Mouse (Mus musculus) myocyte (in vitro differentiated cells): Measurements from ENCODE around the gene Gramd2.

Source experiments
- CEBPB ChIP-seq: IDR thresholded peaks from 2 replicates; pipeline ENCODE4 v1.6.1; 2011; ENCODE audit warnings: mild to moderate bottlenecking, moderate library complexity; ENCODE audit not compliant: poor library complexity, insufficient read depth, severe bottlenecking
- E2F4 ChIP-seq: IDR thresholded peaks from one replicate; pipeline ENCODE4 v1.6.1; 2011; ENCODE audit warnings: mild to moderate bottlenecking, control low read depth, moderate library complexity; ENCODE audit not compliant: insufficient read depth
- MAX ChIP-seq: IDR thresholded peaks from one replicate; pipeline ENCODE4 v1.6.1; 2011; ENCODE audit warnings: low read depth, mild to moderate bottlenecking, control low read depth
- MYOD1 ChIP-seq, 3 experiments: IDR thresholded peaks; one replicate each; pipeline ENCODE4 v1.6.1; 2011; ENCODE audit warnings: control low read depth in 2 of 3, low read depth in 2 of 3, mild to moderate bottlenecking in 2 of 3, moderate library complexity in 1 of 3; ENCODE audit not compliant: insufficient read length in 2 of 3, control insufficient read depth in 1 of 3
- MYOG ChIP-seq, 3 experiments: IDR thresholded peaks; one replicate each; pipeline ENCODE4 v1.6.1; 2011; ENCODE audit warnings: control low read depth in 2 of 3, low read depth in 2 of 3, mild to moderate bottlenecking in 2 of 3; ENCODE audit not compliant: insufficient read length in 2 of 3, control insufficient read depth in 1 of 3, insufficient read depth in 1 of 3
- POLR2A ChIP-seq: IDR thresholded peaks from one replicate; pipeline ENCODE4 v1.6.1; 2011; ENCODE audit warnings: low read depth, mild to moderate bottlenecking, control low read depth, moderate library complexity; ENCODE audit not compliant: insufficient read length
- POLR2AphosphoS2 ChIP-seq: IDR thresholded peaks from one replicate; pipeline ENCODE4 v1.6.1; 2011; ENCODE audit warnings: low read depth, control low read depth; ENCODE audit not compliant: insufficient read length
- TCF12 ChIP-seq: IDR thresholded peaks from one replicate; pipeline ENCODE4 v1.6.1; 2011; ENCODE audit warnings: mild to moderate bottlenecking, control low read depth; ENCODE audit not compliant: poor library complexity, insufficient read depth, severe bottlenecking
- TCF3 ChIP-seq: IDR thresholded peaks from one replicate; pipeline ENCODE4 v1.6.1; 2011; ENCODE audit warnings: low read depth, control low read depth; ENCODE audit not compliant: insufficient read length
- USF1 ChIP-seq: IDR thresholded peaks from one replicate; pipeline ENCODE4 v1.6.1; 2011; ENCODE audit warnings: low read depth, mild to moderate bottlenecking, control low read depth, moderate library complexity

DNA sequence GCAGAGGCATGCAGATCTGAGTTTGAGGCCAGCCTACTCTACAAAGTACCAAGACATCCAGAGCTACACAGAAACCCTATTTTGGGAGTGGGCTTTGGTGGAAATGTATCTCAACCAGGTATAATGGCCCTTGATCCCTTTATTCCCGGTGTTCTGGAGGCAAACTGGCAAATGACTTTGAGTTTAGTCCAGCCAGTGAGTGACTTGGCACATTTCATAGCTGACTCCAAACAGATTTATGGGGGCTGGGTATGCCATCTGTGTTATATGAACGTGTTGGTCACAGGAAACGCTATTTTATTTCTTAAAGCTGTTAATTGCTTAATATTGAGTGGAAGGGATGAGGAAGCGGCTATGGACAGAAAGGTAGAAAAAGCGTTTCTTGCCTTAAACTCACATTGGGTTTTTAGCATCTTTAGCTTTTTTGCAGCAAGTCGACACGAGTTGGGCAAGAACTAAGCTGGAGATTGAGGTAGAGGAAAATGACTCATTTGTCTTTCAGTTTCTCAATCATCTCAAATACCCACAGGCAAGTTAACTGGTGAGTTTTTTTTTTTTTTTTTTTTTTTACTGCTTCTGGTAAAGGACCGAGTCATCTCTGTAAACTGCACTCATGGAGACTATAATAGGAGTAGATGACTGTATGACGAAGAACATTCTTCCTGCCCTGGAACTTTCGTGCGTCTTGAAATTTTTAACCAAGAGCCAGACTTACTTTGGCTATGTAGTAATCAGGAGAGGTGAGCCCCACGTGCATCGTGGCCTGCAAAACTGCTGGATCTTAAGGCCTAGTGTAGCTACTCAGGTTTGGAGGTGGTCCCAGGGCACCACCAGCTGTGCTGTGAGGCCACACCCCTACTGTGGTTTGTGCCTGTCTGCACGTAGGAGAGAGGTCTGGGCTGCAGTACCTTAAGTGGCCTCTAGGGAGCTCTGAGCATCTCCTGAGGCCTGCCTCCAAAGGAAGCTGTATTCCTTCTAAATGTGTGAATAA, 20.6 kb upstream of the Gramd2 start:
- peak; percentile 61 for TF ChIP-seq POLR2A
- no peak for TF ChIP-seq E2F4
- TF ChIP-seq CEBPB: peak; percentile 59
- peak; percentile 27 for TF ChIP-seq TCF12
- TF ChIP-seq MYOD1 (IDR thresholded peaks at IDR 0.05; ENCODE audit: control insufficient read depth in 1 of 3, insufficient read length in 2 of 3, low read depth in 2 of 3): peak in 2 of 3 experiments; percentile 75 to 91
- TF ChIP-seq MYOG (IDR thresholded peaks at IDR 0.05; ENCODE audit: control insufficient read depth in 1 of 3, insufficient read depth in 1 of 3, insufficient read length in 2 of 3, low read depth in 2 of 3): peak; percentile 68 to 92 (median 77)
- TF ChIP-seq TCF3: peak; percentile 32
- no peak for TF ChIP-seq MAX
- TF ChIP-seq USF1: no peak
- peak; percentile 88 for TF ChIP-seq POLR2AphosphoS2
